8 mouse cellular contexts compared by ENCODE assay signal in genomic region chr14:19985107-19985911, GRCm38 (mm10). TPM values are rescaled to one million over a fixed set of nuclear protein-coding genes. Genes with fewer than 3 reads are reported as not detected.
DNase-seq lines count a peak whose midpoint lies in the region; ATAC-seq lines count a peak whose summit lies in the region.

No protein-coding gene starts in this region.

- H3K27ac ChIP-seq in forebrain, embryonic 12.5 days = peak overlapping the region; percentile 100
- peak overlapping the region; percentile 100 for H3K27ac ChIP-seq in hindbrain, embryonic 12.5 days
- peak overlapping the region; percentile 89 for H3K27ac ChIP-seq in limb, embryonic 15.5 days
- H3K27ac ChIP-seq in midbrain, embryonic 14.5 days (replicated peaks; ENCODE audit: low read depth, low read length) = peak overlapping the region; percentile 99

- H3K4me1 ChIP-seq in forebrain, embryonic 12.5 days = peaks cover 36% of the 10 kb centered on the region
- H3K4me1 ChIP-seq in hindbrain, embryonic 12.5 days = peaks cover 33% of the 10 kb centered on the region
- peaks cover 30% of the 10 kb centered on the region for H3K4me1 ChIP-seq in limb, embryonic 15.5 days
- peaks cover 37% of the 10 kb centered on the region for H3K4me1 ChIP-seq in midbrain, embryonic 14.5 days (ENCODE audit: control insufficient read depth, insufficient read depth, low read length)

- DNase-seq in adrenal gland, adult (ENCODE audit: inconsistent age in 2 of 2, low spot score in 1 of 2) = peak; percentile 41 to 65
- no peak for DNase-seq in adrenal gland, postnatal 25 days
- peak; percentile 19 for DNase-seq in R1 (ENCODE audit: low read depth, low spot score)
- DNase-seq in midbrain, embryonic 14.5 days = peak; percentile 56
- peak; percentile 12 to 37 for DNase-seq in thymus, adult 18-20 months

- H3K27me3 ChIP-seq in forebrain, embryonic 12.5 days = no peaks in the 10 kb centered on the region
- no peaks in the 10 kb centered on the region for H3K27me3 ChIP-seq in hindbrain, embryonic 12.5 days
- H3K27me3 ChIP-seq in limb, embryonic 15.5 days = no peaks in the 10 kb centered on the region
- no peaks in the 10 kb centered on the region for H3K27me3 ChIP-seq in midbrain, embryonic 14.5 days (ENCODE audit: control insufficient read depth, insufficient read depth, low read length)

- H3K9ac ChIP-seq in forebrain, embryonic 12.5 days = peak overlapping the region; percentile 27; the same call in 1 of the 2 replicates
- H3K9ac ChIP-seq in hindbrain, embryonic 12.5 days = peak overlapping the region; percentile 65; the same call in 1 of the 2 replicates
- no peak overlapping the region for H3K9ac ChIP-seq in limb, embryonic 15.5 days
- H3K9ac ChIP-seq in midbrain, embryonic 14.5 days (replicated peaks; ENCODE audit: low read length) = peak overlapping the region; percentile 57

- WGBS in forebrain, embryonic 12.5 days = 5% methylated on average over 13 of the region's 13 CpGs
- 4% methylated on average over 13 of the region's 13 CpGs for WGBS in hindbrain, embryonic 12.5 days
- 8% methylated on average over 13 of the region's 13 CpGs for WGBS in limb, embryonic 15.5 days
- WGBS in midbrain, embryonic 14.5 days = 8% methylated on average over 13 of the region's 13 CpGs

- ATAC-seq in forebrain, embryonic 12.5 days (ENCODE audit: low FRiP score) = peak; percentile 24
- peak; percentile 8; the same call in 1 of the 2 replicates for ATAC-seq in hindbrain, embryonic 12.5 days (ENCODE audit: low FRiP score)
- ATAC-seq in limb, embryonic 15.5 days (ENCODE audit: insufficient number of reproducible peaks, low FRiP score, low TSS enrichment, low read depth) = peak; percentile 85
- no peak for ATAC-seq in midbrain, embryonic 14.5 days (ENCODE audit: low FRiP score, low TSS enrichment)

- no peaks in the 10 kb centered on the region for H3K36me3 ChIP-seq in forebrain, embryonic 12.5 days (replicated peaks)
- no peaks in the 10 kb centered on the region for H3K36me3 ChIP-seq in hindbrain, embryonic 12.5 days
- no peaks in the 10 kb centered on the region for H3K36me3 ChIP-seq in limb, embryonic 15.5 days
- no peaks in the 10 kb centered on the region for H3K36me3 ChIP-seq in midbrain, embryonic 14.5 days (ENCODE audit: control insufficient read depth, insufficient read depth, low read length)

- H3K4me3 ChIP-seq in forebrain, embryonic 12.5 days (replicated peaks) = no peak overlapping the region; the same call in 1 of the 2 replicates
- no peak overlapping the region for H3K4me3 ChIP-seq in hindbrain, embryonic 12.5 days
- H3K4me3 ChIP-seq in limb, embryonic 15.5 days = no peak overlapping the region; the same call in 1 of the 2 replicates
- no peak overlapping the region for H3K4me3 ChIP-seq in midbrain, embryonic 14.5 days (replicated peaks; ENCODE audit: low read depth, low read length)

- H3K9me3 ChIP-seq in forebrain, embryonic 12.5 days = no peaks in the 10 kb centered on the region
- H3K9me3 ChIP-seq in hindbrain, embryonic 12.5 days (replicated peaks) = no peaks in the 10 kb centered on the region
- no peaks in the 10 kb centered on the region for H3K9me3 ChIP-seq in limb, embryonic 15.5 days
- no peaks in the 10 kb centered on the region for H3K9me3 ChIP-seq in midbrain, embryonic 14.5 days (ENCODE audit: control insufficient read depth, low read length)

- peak overlapping the region; percentile 56 for H3K4me2 ChIP-seq in forebrain, embryonic 12.5 days
- H3K4me2 ChIP-seq in hindbrain, embryonic 12.5 days (replicated peaks) = peak overlapping the region; percentile 55
- peak overlapping the region; percentile 41 for H3K4me2 ChIP-seq in limb, embryonic 15.5 days
- H3K4me2 ChIP-seq in midbrain, embryonic 14.5 days (ENCODE audit: low read length) = peak overlapping the region; percentile 61

RNA-seq across cellular contexts. Expression of gene Gng2, which starts 7.9 kb away (rescaled TPM):
- 24.6 and 36.2 TPM in 2 replicates for total RNA-seq in adrenal gland, postnatal 25 days (2021)
- polyA plus RNA-seq in forebrain, embryonic 12.5 days (2016; fragmentation: Nextera tagmentation; extraction: Ambion mirVana) = 187 and 202 TPM in 2 replicates
- polyA plus RNA-seq in hindbrain, embryonic 12.5 days (2016; fragmentation: Nextera tagmentation; extraction: Ambion mirVana) = 203 and 213 TPM in 2 replicates
- polyA plus RNA-seq in limb, embryonic 15.5 days (2015; fragmentation: Nextera tagmentation; extraction: Ambion mirVana) = 49.4 and 60.6 TPM in 2 replicates
- polyA plus RNA-seq in midbrain, embryonic 14.5 days (2014; fragmentation: Nextera tagmentation; extraction: Ambion mirVana) = 422 and 423 TPM in 2 replicates
